Mouse (Mus musculus) stomach, embryonic 15.5 days (tissue): ENCODE data around the gene Diexf. TPM values are rescaled to one million over a fixed set of nuclear protein-coding genes. Genes with fewer than 3 reads are reported as not detected.

Experiments
- ATAC-seq: fragments of 200-750 bp; cut with Nextera tagmentation; 2 replicates; pipeline ENCODE4 v1.8.0; 2017; ENCODE audit warnings: low read depth, moderate number of reproducible peaks, moderate TSS enrichment; ENCODE audit not compliant: insufficient read depth, low FRiP score
- H3K27ac ChIP-seq: fragments of 300-500 bp; sonication (generic); 2 replicates; pipeline ENCODE4 v1.5.1; 2015; ENCODE audit warnings: mild to moderate bottlenecking, inconsistent platforms
- H3K27me3 ChIP-seq: fragments of 300-500 bp; sonication (generic); replicated peaks from 2 replicates; pipeline ENCODE4 v1.6.1; 2015; ENCODE audit warnings: inconsistent platforms
- H3K36me3 ChIP-seq: fragments of 300-500 bp; sonication (generic); 2 replicates; pipeline ENCODE4 v1.6.1; 2015; ENCODE audit warnings: inconsistent platforms
- H3K4me1 ChIP-seq: fragments of 300-500 bp; sonication (generic); 2 replicates; pipeline ENCODE4 v1.6.1; 2015; ENCODE audit warnings: inconsistent platforms
- H3K4me2 ChIP-seq: fragments of 300-500 bp; sonication (generic); 2 replicates; pipeline ENCODE4 v1.6.1; 2015; ENCODE audit warnings: mild to moderate bottlenecking, inconsistent platforms
- H3K4me3 ChIP-seq: fragments of 300-500 bp; sonication (generic); replicated peaks from 2 replicates; pipeline ENCODE4 v1.5.1; 2015; ENCODE audit warnings: inconsistent platforms
- H3K9ac ChIP-seq: fragments of 300-500 bp; sonication (generic); 2 replicates; pipeline ENCODE4 v1.6.1; 2015; ENCODE audit warnings: inconsistent platforms
- H3K9me3 ChIP-seq: fragments of 300-500 bp; sonication (generic); 2 replicates; pipeline ENCODE4 v1.6.1; 2016; ENCODE audit warnings: inconsistent platforms
- WGBS: fragments of 180-500 bp; shearing (Covaris S2); methylation state at CpG from one replicate; pipeline ENCODE4 v1.1.7; 2015; 5-methylcytosine and 5-hydroxymethylcytosine counted together
- polyA plus RNA-seq: library from polyadenylated mRNA; unstranded; fragments of >200 nt; fragmentation: Nextera tagmentation; extraction: Ambion mirVana; gene quantifications from 2 replicates; pipeline ENCODE4 v1.2.1, GENCODE M21; 2015

Diexf gene
- 6.8 and 8.5 TPM in 2 replicates for polyA plus RNA-seq

DNA sequence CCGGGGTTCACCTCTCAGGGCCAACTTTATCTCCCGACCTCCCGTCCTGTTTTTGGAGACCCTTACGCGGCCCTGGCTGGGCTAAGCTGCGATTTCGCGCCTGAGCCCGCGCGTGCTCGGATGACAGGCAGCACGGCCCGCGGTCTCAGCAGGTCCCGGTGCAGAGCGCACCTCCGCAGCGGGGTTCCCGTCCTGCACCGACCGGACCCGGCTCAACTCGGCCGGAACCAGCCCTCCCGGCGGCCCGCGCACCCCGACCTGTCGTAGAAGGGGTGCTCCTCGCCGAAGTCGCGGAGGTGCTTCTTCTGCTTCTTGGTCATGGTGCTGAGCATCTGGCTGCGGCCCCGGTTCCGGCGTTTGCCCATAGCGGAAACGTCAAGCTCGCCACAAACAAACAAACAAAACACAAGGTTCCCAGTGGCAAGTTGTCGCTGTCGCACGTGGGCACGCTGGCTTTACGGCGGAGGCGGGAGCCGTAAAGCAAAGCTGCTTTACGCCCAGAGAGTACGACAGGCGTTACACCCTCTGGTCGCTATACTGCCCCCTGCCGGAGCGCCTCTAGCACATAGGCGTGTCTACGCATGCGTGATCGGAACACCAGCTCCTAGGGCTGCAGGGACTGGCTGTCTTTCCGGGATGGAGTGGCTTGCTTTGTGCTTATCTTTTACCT, at the start of gene Diexf:
Gene Diexf, minus strand, starts transcription at position 487 of the 670 bp plus-strand sequence.
- Histone ChIP-seq H3K4me3 (peak within 1 kb of the TSS; percentile 87), H3K27me3 (no peaks in the 10 kb centered on the region), H3K9me3 (no peaks in the 10 kb centered on the region), H3K4me2 (peak within 1 kb of the TSS; percentile 70), H3K4me1 (peaks cover 12% of the 10 kb centered on the region), H3K36me3 (0 out of 2 replicates have a peak, but pooled peaks cover 10% of the 10 kb centered on the region), H3K9ac (peak within 1 kb of the TSS; percentile 76), H3K27ac (peak within 1 kb of the TSS; percentile 76)
- peak; percentile 92 for ATAC-seq
- under 1% methylated on average over 61 of the region's 61 CpGs for WGBS

DNA sequence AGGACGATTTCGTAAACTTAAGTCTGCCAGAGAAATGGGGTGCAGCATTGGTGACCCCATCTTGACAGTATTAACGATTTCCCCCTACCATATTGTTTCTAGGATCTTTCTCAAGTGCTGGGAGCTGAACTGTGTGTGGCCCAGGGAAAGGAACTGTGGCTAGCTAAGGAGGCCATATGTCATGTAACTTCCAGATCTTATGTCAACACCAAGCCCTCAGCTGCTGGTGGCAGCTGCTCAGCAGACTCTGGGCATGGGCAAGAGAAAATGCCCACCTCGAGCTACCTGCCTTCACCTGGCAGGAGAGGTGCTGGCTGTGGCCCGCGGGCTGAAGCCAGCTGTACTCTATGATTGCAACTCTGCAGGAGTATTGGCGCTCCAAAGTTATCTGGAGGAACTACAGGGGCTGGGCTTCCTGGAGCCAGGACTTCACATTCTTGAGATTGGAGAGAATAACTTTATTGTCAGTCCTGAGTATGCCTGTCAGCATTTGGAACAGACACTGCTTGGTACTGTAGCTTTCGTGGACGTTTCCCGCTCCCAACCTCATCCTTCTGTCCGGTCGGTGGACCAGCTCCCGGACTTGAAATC, 44.2 kb upstream of the Diexf start:
- Histone ChIP-seq H3K27me3 (no peaks in the 10 kb centered on the region), H3K9ac (peak overlapping the region; percentile 39; the same call in 1 of the 2 replicates), H3K36me3 (no peaks in the 10 kb centered on the region), H3K4me2 (peak overlapping the region; percentile 62), H3K4me1 (peaks cover 31% of the 10 kb centered on the region), H3K27ac (peak overlapping the region; percentile 86), H3K9me3 (no peaks in the 10 kb centered on the region), H3K4me3 (peak overlapping the region; percentile 73)
- WGBS: 73% methylated on average over 13 of the region's 13 CpGs
- ATAC-seq: no peak

DNA sequence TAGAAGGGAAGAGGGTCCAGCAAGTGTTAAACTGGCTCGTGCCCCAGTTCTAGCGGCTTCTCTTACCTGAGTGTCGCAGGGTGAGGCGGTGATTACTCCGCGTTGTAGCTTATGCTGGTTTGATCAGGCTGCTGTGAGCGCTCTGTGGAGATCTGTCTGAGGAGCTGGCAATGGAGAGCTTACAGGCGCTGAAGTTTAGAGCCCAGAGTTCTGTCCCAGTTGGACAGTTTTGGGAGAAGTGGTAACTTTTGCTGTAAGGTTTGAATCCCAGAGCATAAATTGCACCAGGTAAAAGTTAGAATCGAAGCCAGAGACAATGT, 43.7 kb upstream of the Diexf start:
- H3K27ac ChIP-seq: peak overlapping the region; percentile 86
- no peaks in the 10 kb centered on the region for H3K9me3 ChIP-seq
- H3K4me3 ChIP-seq: peak overlapping the region; percentile 73
- H3K4me2 ChIP-seq: peak overlapping the region; percentile 62
- no peak for ATAC-seq
- peaks cover 31% of the 10 kb centered on the region for H3K4me1 ChIP-seq
- 14% methylated on average over 9 of the region's 9 CpGs for WGBS
- H3K9ac ChIP-seq: peak overlapping the region; percentile 39
- no peaks in the 10 kb centered on the region for H3K27me3 ChIP-seq
- H3K36me3 ChIP-seq: no peaks in the 10 kb centered on the region

DNA sequence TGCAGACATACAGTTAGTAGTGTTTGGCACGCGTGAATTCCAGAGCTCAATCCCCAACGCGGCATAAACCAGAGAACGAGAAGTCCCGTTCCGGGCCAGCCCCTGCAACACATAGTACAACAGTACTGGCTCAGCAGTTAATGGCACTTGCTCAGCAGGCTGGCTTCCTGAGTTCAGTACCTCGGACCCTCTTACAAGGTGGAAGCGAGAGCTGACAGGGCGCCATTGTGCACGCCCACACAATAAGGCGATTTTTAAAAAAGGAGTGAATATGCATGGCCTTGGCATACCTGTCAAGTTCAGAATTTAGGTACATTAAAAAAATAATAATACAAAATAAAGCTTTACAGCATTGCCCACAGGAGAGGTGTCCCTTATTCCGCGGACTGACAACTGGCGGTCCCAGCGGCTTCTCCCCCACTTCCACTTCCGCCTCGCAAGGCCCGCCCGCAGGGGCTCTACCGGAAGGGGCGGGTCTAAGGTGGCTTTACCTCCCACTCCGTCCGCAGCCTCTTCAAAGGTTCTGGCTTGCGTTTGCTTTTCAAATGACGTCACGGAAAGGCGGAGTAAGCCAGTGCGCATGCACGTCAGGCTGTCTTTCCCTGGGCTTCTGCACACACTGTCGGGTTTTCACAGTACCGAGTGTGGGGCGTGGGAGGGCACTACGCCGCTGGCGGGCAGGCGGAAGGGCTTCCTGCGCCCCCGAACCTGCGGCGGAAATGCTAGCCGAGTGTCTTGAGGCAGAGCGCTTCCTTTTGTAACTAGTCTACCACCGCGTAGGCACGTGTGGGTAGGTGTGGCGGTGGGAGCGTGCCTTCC, 43.1 kb upstream of the Diexf start:
- under 1% methylated on average over 48 of the region's 48 CpGs for WGBS
- peaks cover 31% of the 10 kb centered on the region for H3K4me1 ChIP-seq

DNA sequence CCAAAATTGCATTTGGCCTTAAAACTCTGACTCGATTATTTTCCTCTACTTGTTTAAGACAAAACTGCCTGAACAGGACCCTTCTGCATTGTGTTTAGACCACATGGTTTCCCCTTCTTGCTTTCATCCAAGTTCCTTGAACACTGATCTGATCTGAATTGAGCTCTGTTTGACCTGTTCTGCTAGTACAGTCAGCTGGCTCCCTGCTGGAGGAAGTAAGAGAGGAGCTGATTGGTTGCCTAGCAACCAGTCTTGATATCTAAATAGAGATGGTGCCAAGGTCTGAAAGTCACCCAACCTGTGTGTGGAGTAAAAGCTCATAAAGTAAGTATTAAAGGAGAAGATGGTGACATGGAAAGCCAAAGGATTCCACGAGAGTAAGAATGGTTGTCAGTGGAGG, 39.8 kb upstream of the Diexf start:
- Histone ChIP-seq H3K27ac (peak overlapping the region; percentile 61; the same call in 1 of the 2 replicates), H3K27me3 (no peaks in the 10 kb centered on the region), H3K9me3 (no peaks in the 10 kb centered on the region), H3K4me2 (no peak overlapping the region), H3K9ac (no peak overlapping the region), H3K4me1 (peaks cover 27% of the 10 kb centered on the region), H3K36me3 (no peaks in the 10 kb centered on the region), H3K4me3 (no peak overlapping the region)
- WGBS: 43% methylated on average over 2 of the region's 2 CpGs
- peak; percentile 38; the same call in 1 of the 2 replicates for ATAC-seq

More for the DNA sequence above, 43.1 kb upstream of the Diexf start:
- Histone ChIP-seq H3K27ac (peak overlapping the region; percentile 86), H3K27me3 (no peaks in the 10 kb centered on the region), H3K4me3 (peak overlapping the region; percentile 73), H3K9ac (peak overlapping the region; percentile 61), H3K9me3 (no peaks in the 10 kb centered on the region), H3K36me3 (no peaks in the 10 kb centered on the region), H3K4me2 (peak overlapping the region; percentile 67)
- ATAC-seq: peak; percentile 98

DNA sequence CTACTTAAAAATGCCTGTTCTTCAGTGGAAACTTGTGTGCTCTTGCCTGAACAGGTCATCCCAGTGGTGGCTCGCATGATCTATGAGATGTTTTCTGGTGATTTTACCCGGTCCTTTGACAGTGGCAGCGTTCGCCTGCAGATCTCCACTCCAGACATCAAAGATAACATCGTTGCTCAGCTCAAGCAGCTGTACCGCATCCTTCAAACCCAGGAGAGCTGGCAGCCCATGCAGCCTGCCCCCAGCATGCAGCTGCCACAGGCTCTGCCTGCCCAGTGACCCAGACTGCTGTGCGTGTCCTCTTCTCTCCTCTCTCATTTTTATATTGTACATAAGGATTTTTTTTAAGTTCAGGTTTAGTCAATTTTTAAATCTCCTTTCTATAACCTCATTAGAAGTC, 39.2 kb upstream of the Diexf start:
- Histone ChIP-seq H3K4me1 (peaks cover 21% of the 10 kb centered on the region), H3K4me2 (no peak overlapping the region), H3K9me3 (no peaks in the 10 kb centered on the region), H3K27me3 (no peaks in the 10 kb centered on the region), H3K36me3 (no peaks in the 10 kb centered on the region), H3K4me3 (no peak overlapping the region), H3K9ac (no peak overlapping the region), H3K27ac (no peak overlapping the region)
- WGBS: 74% methylated on average over 7 of the region's 7 CpGs
- ATAC-seq: no peak

DNA sequence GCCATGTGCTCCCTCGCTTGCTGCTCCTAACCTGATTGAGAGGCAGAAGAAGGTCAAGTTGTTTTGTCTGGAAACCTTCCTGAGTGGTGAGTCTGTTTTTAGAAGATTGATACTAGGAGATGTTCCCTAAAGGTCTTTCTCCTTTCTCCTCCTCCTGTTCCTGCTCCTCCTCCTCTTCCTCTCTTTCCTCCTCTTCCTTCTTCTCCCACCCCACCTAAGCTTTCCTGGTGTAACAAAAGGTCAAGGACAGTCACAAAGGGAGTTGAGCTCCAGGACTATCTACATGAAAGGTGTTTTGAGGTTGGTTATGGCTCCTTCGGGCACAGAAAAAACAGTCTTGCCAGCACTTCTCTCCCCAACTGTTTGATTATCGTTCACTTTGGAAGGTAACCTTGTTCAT, 37.7 kb upstream of the Diexf start, which contains the start of gene A130010J15Rik:
Gene A130010J15Rik, plus strand, starts transcription at position 301 of the 400 bp plus-strand sequence.
- Histone ChIP-seq H3K4me2 (no peak within 1 kb of the TSS), H3K9ac (no peak within 1 kb of the TSS), H3K36me3 (no peaks in the 10 kb centered on the region), H3K27me3 (no peaks in the 10 kb centered on the region), H3K4me3 (no peak within 1 kb of the TSS), H3K9me3 (no peaks in the 10 kb centered on the region), H3K27ac (no peak within 1 kb of the TSS), H3K4me1 (peaks cover 15% of the 10 kb centered on the region)
- ATAC-seq: no peak
- 85% methylated on average over 3 of the region's 3 CpGs for WGBS

DNA sequence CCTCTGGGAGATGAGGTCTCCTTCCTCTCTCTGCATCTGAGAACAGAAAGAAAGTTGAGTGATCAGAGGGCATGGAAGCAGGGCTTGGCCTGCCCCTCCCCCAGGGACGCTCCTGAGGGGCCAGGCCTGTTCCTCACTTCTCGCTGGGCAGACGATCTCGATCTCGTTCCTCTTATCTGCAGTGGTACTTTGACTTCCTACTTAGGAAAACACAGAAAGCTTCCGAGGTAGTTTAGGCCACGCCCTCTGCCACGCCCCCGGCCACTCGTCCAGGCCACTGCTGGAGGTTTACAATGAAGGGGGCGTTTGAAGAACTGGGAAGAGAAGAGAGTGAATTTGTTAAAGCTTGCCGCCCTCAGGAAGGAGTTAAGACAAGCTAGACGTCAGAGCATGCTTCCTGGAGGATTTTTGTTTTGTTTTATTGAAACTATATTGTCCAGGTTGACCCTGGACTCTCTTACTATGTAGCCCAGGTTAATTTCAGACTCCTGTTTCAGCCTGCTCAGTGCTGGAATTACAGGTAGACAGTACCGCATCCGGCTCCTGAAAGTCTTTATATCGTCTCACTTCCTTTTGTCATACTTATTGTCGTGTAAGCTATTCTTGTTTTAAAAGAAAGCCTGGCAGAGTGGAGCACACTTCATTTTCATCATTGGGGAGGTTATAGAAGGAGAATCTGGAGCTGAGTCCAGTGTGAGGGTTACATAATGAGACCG, 30.4 kb upstream of the Diexf start:
- Histone ChIP-seq H3K27ac (no peak overlapping the region), H3K9me3 (no peaks in the 10 kb centered on the region), H3K4me1 (peaks cover 29% of the 10 kb centered on the region), H3K36me3 (no peaks in the 10 kb centered on the region), H3K4me3 (peak overlapping the region; percentile 26), H3K9ac (no peak overlapping the region), H3K4me2 (peak overlapping the region; percentile 47), H3K27me3 (no peaks in the 10 kb centered on the region)
- ATAC-seq: peak; percentile 51; the same call in 1 of the 2 replicates
- 13% methylated on average over 18 of the region's 18 CpGs for WGBS

DNA sequence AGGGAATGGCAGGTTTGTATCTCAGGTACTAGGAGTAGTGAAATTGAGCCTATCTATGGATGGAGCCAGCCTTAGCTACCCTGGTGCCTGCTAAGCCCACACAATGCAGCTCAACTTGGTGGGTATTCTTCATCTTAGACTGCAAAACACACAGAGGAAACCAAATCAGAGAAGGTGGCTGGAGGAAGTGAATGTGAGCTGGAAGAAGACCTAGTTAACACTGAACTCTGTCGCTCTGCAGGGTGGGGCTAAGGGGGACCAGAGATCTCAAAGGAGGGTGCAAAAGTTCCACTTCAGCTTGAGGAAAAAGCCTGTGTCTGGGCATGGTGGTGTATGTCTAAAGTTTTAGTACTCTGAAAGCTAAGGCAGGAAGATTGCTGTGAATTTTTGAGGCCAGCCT, 29.5 kb upstream of the Diexf start:
- Histone ChIP-seq H3K27me3 (no peaks in the 10 kb centered on the region), H3K4me3 (no peak overlapping the region), H3K36me3 (no peaks in the 10 kb centered on the region), H3K9me3 (no peaks in the 10 kb centered on the region), H3K9ac (no peak overlapping the region), H3K4me1 (peaks cover 29% of the 10 kb centered on the region), H3K27ac (no peak overlapping the region), H3K4me2 (peak overlapping the region; percentile 47; the same call in 1 of the 2 replicates)
- no peak for ATAC-seq
- WGBS: 48% methylated on average over 1 of the region's 1 CpGs

DNA sequence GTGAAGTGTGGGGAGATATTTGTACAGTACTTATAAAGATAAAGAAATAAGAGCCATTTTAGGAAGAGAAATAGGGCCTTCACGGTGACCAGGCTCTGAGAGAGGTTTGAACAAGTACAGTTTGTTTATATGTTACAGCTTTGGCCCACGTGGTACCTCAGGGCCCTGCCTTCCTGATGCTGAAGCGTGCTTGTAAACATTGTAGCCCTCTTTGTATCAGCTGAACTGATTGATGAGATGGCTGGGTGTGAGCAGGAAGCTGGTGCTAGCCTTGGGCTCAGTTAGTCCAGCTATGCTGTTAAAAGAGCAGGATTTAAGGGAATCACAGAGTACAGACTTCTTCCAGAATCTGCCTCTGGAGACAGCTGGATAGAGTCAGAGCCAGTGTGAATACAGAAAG, 29.1 kb upstream of the Diexf start:
- Histone ChIP-seq H3K4me1 (peaks cover 29% of the 10 kb centered on the region), H3K36me3 (no peaks in the 10 kb centered on the region), H3K9ac (no peak overlapping the region), H3K4me2 (no peak overlapping the region), H3K27ac (no peak overlapping the region), H3K27me3 (no peaks in the 10 kb centered on the region), H3K9me3 (no peaks in the 10 kb centered on the region), H3K4me3 (no peak overlapping the region)
- ATAC-seq: no peak
- WGBS: 23% methylated on average over 3 of the region's 3 CpGs

DNA sequence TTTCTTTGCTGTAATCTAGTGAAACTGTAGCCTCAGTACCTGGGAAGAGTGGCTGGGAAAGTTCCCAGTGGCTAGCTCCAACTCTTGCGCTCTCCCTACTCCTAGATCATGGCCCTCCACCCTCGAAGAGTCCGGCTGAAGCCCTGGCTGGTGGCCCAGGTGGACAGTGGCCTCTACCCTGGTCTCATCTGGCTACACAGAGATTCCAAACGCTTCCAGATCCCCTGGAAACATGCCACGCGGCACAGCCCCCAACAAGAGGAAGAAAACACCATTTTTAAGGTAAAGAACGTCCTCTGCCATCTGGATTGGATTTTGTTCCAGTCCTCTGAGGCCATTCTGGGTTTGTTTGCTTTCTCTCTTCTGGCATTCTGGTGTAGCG, 27.0 kb upstream of the Diexf start:
- Histone ChIP-seq H3K36me3 (no peaks in the 10 kb centered on the region), H3K4me3 (no peak overlapping the region), H3K4me1 (peaks cover 36% of the 10 kb centered on the region), H3K27me3 (peaks cover 7% of the 10 kb centered on the region; the same call in 1 of the 2 replicates), H3K4me2 (peak overlapping the region; percentile 26; the same call in 1 of the 2 replicates), H3K27ac (peak overlapping the region; percentile 65), H3K9me3 (no peaks in the 10 kb centered on the region), H3K9ac (no peak overlapping the region)
- ATAC-seq: no peak
- WGBS: 76% methylated on average over 8 of the region's 8 CpGs
